Mouse (Mus musculus) small intestine, adult 2 months (tissue): ENCODE data around the gene Rell1. TPM values are rescaled to one million over a fixed set of nuclear protein-coding genes. Genes with fewer than 3 reads are reported as not detected.

Experiments
- H3K27ac ChIP-seq: fragments of 200-500 bp; 2 replicates; pipeline ENCODE4 v1.5.1; 2012; ENCODE audit warnings: low read depth, low read length, control low read depth, inconsistent platforms; ENCODE audit not compliant: insufficient read depth
- H3K27me3 ChIP-seq: fragments of 200-500 bp; 2 replicates; pipeline ENCODE4 v1.6.1; 2012; ENCODE audit warnings: mild to moderate bottlenecking, moderate library complexity, low read length, inconsistent platforms; ENCODE audit not compliant: control insufficient read depth, insufficient read depth
- H3K36me3 ChIP-seq: fragments of 200-500 bp; 2 replicates; pipeline ENCODE4 v1.6.1; 2012; ENCODE audit warnings: mild to moderate bottlenecking, low read length, control low read depth, inconsistent platforms; ENCODE audit not compliant: control insufficient read depth, insufficient read depth
- H3K4me1 ChIP-seq: fragments of 200-500 bp; 2 replicates; pipeline ENCODE4 v1.6.1; 2012; ENCODE audit warnings: low read length, inconsistent platforms, mixed read lengths; ENCODE audit not compliant: control insufficient read depth, insufficient read depth, insufficient read length
- H3K4me3 ChIP-seq: fragments of 200-500 bp; 2 replicates; pipeline ENCODE4 v1.5.1; 2012; ENCODE audit warnings: low read depth, mild to moderate bottlenecking, control low read depth, inconsistent platforms, low read length, moderate library complexity
- CTCF ChIP-seq: fragments of 200-500 bp; IDR thresholded peaks from 2 replicates; pipeline ENCODE4 v1.5.1; 2012; ENCODE audit warnings: low read depth, mild to moderate bottlenecking, control low read depth, inconsistent platforms, low read length, moderate library complexity, mixed read lengths; ENCODE audit not compliant: insufficient replicate concordance, insufficient read length; ENCODE audit errors: extremely low read depth
- POLR2A ChIP-seq: fragments of 200-500 bp; IDR thresholded peaks from 2 replicates; pipeline ENCODE4 v1.6.1; 2012; ENCODE audit warnings: low read depth, mild to moderate bottlenecking, control low read depth, inconsistent platforms, low read length, moderate library complexity
- WGBS: fragments of 180-500 bp; shearing (Covaris S2); methylation state at CpG from one replicate; pipeline ENCODE4 v1.1.7; 2018; 5-methylcytosine and 5-hydroxymethylcytosine counted together
- polyA plus RNA-seq: library from polyadenylated mRNA; depleted of rRNA; stranded (reverse); fragments of >200 nt; gene quantifications from 2 replicates; pipeline ENCODE4 v1.2.3, GENCODE M21; 2012

Gene Rell1
- polyA plus RNA-seq, 1 experiment: 10.7 TPM

GRCm38 (mm10) chr5:63953401-63954032 lies 15.2 kb downstream of the Rell1 start:
- Histone ChIP-seq H3K4me3 (no peak overlapping the region), H3K27me3 (no peaks in the 10 kb centered on the region), H3K27ac (no peak overlapping the region), H3K4me1 (peaks cover 5% of the 10 kb centered on the region; the same call in 1 of the 2 replicates), H3K36me3 (no peaks in the 10 kb centered on the region)
- TF ChIP-seq CTCF: no peak
- TF ChIP-seq POLR2A: no peak
- 90% methylated on average over 15 of the region's 15 CpGs for WGBS

- TF ChIP-seq POLR2A (no peak), CTCF (no peak)
- Histone ChIP-seq H3K27me3 (no peaks in the 10 kb centered on the region), H3K36me3 (no peaks in the 10 kb centered on the region), H3K27ac (no peak overlapping the region), H3K4me1 (peaks cover 5% of the 10 kb centered on the region; the same call in 1 of the 2 replicates), H3K4me3 (no peak overlapping the region)
- WGBS: 84% methylated on average over 6 of the region's 6 CpGs
Observed at GRCm38 (mm10) chr5:63952039-63952438, 16.7 kb downstream of the Rell1 start.

GRCm38 (mm10) chr5:63951421-63951911 lies 17.2 kb downstream of the Rell1 start:
- WGBS: 79% methylated on average over 11 of the region's 11 CpGs
- Histone ChIP-seq H3K4me1 (peaks cover 5% of the 10 kb centered on the region; the same call in 1 of the 2 replicates), H3K27me3 (no peaks in the 10 kb centered on the region), H3K4me3 (no peak overlapping the region), H3K36me3 (no peaks in the 10 kb centered on the region), H3K27ac (no peak overlapping the region)
- TF ChIP-seq POLR2A (no peak), CTCF (no peak)

- no peaks in the 10 kb centered on the region for H3K27me3 ChIP-seq
- WGBS: 16% methylated on average over 3 of the region's 3 CpGs
- H3K4me3 ChIP-seq: no peak overlapping the region
- TF ChIP-seq CTCF (no peak), POLR2A (no peak)
- peaks cover 5% of the 10 kb centered on the region; the same call in 1 of the 2 replicates for H3K4me1 ChIP-seq
- no peaks in the 10 kb centered on the region for H3K36me3 ChIP-seq
- H3K27ac ChIP-seq: no peak overlapping the region
Observed at GRCm38 (mm10) chr5:63949195-63949594, 19.5 kb downstream of the Rell1 start.

GRCm38 (mm10) chr5:63947526-63947925 lies 21.2 kb downstream of the Rell1 start:
- Histone ChIP-seq H3K36me3 (no peaks in the 10 kb centered on the region), H3K4me1 (peaks cover 8% of the 10 kb centered on the region; the same call in 1 of the 2 replicates), H3K27me3 (no peaks in the 10 kb centered on the region), H3K27ac (no peak overlapping the region), H3K4me3 (no peak overlapping the region)
- no peak for TF ChIP-seq CTCF
- TF ChIP-seq POLR2A: no peak
- WGBS: 91% methylated on average over 8 of the region's 8 CpGs

GRCm38 (mm10) chr5:63943291-63943690 lies 25.4 kb downstream of the Rell1 start:
- H3K27ac ChIP-seq: no peak overlapping the region
- no peaks in the 10 kb centered on the region for H3K27me3 ChIP-seq
- H3K4me3 ChIP-seq: no peak overlapping the region
- H3K4me1 ChIP-seq: peaks cover 9% of the 10 kb centered on the region; the same call in 1 of the 2 replicates
- TF ChIP-seq CTCF: no peak
- no peak for TF ChIP-seq POLR2A
- 70% methylated on average over 9 of the region's 9 CpGs for whole genome bisulfite sequencing
- H3K36me3 ChIP-seq: no peaks in the 10 kb centered on the region

GRCm38 (mm10) chr5:63941891-63942290 lies 26.8 kb downstream of the Rell1 start:
- Histone ChIP-seq H3K27me3 (no peaks in the 10 kb centered on the region), H3K27ac (no peak overlapping the region), H3K4me1 (peaks cover 12% of the 10 kb centered on the region), H3K36me3 (0 out of 2 replicates have a peak, but pooled peaks cover 2% of the 10 kb centered on the region), H3K4me3 (no peak overlapping the region)
- 46% methylated on average over 5 of the region's 5 CpGs for WGBS
- TF ChIP-seq POLR2A: no peak
- TF ChIP-seq CTCF: no peak
